Mouse (Mus musculus): ENCODE results near the gene Gpr84. TPM values are rescaled to one million over a fixed set of nuclear protein-coding genes. Genes with fewer than 3 reads are reported as not detected.

Gpr84 gene
- polyA plus RNA-seq, 1 experiment from 2014 or later, result 0.24 TPM

GRCm38 (mm10) chr15:103314181-103314580 lies 3.8 kb upstream of the Gpr84 start:
- no peak for ATAC-seq
- 38% methylated on average over 22 of the region's 22 CpGs for WGBS
- Histone ChIP-seq H3K9ac (replicated peaks; ENCODE audit: low read depth, low read length) (peak overlapping the region; percentile 35; the same call in 1 of the 2 replicates), H3K36me3 (ENCODE audit: control insufficient read depth, insufficient read depth) (no peaks in the 10 kb centered on the region), H3K27ac (ENCODE audit: low read length) (no peak overlapping the region), H3K4me3 (replicated peaks; ENCODE audit: low read length) (no peak overlapping the region), H3K27me3 (replicated peaks; ENCODE audit: control insufficient read depth, insufficient read depth, low read length) (no peaks in the 10 kb centered on the region), H3K4me2 (ENCODE audit: low read length) (peak overlapping the region; percentile 45), H3K9me3 (ENCODE audit: control insufficient read depth, low read length) (no peaks in the 10 kb centered on the region), H3K4me1 (replicated peaks; ENCODE audit: control insufficient read depth, insufficient read depth, low read length) (peaks cover 17% of the 10 kb centered on the region)

- peak overlapping the region; percentile 35; the same call in 1 of the 2 replicates for H3K9ac ChIP-seq (replicated peaks; ENCODE audit: low read depth, low read length)
- H3K9me3 ChIP-seq (ENCODE audit: control insufficient read depth, low read length), result no peaks in the 10 kb centered on the region
- WGBS, result 24% methylated on average over 18 of the region's 18 CpGs
- H3K36me3 ChIP-seq (ENCODE audit: control insufficient read depth, insufficient read depth), result no peaks in the 10 kb centered on the region
- peak; percentile 12 for ATAC-seq
- no peaks in the 10 kb centered on the region for H3K27me3 ChIP-seq (replicated peaks; ENCODE audit: control insufficient read depth, insufficient read depth, low read length)
- H3K4me1 ChIP-seq (replicated peaks; ENCODE audit: control insufficient read depth, insufficient read depth, low read length), result peaks cover 20% of the 10 kb centered on the region
- H3K27ac ChIP-seq (ENCODE audit: low read length), result no peak overlapping the region
- no peak overlapping the region for H3K4me2 ChIP-seq (ENCODE audit: low read length)
- no peak overlapping the region for H3K4me3 ChIP-seq (replicated peaks; ENCODE audit: low read length)
Measured at GRCm38 (mm10) chr15:103313495-103314095, 3.2 kb upstream of the Gpr84 start.

GRCm38 (mm10) chr15:103308876-103309580 lies 1.4 kb downstream of the Gpr84 start:
- Histone ChIP-seq H3K36me3 (ENCODE audit: control insufficient read depth, insufficient read depth) (no peaks in the 10 kb centered on the region), H3K9me3 (ENCODE audit: control insufficient read depth, low read length) (no peaks in the 10 kb centered on the region), H3K4me2 (ENCODE audit: low read length) (no peak overlapping the region), H3K9ac (replicated peaks; ENCODE audit: low read depth, low read length) (no peak overlapping the region), H3K4me3 (replicated peaks; ENCODE audit: low read length) (no peak overlapping the region), H3K27ac (ENCODE audit: low read length) (no peak overlapping the region), H3K4me1 (replicated peaks; ENCODE audit: control insufficient read depth, insufficient read depth, low read length) (peaks cover 29% of the 10 kb centered on the region), H3K27me3 (replicated peaks; ENCODE audit: control insufficient read depth, insufficient read depth, low read length) (0 out of 2 replicates have a peak, but pooled peaks cover 3% of the 10 kb centered on the region)
- no peak for ATAC-seq
- 68% methylated on average over 26 of the region's 26 CpGs for WGBS

- 51% methylated on average over 28 of the region's 28 CpGs for WGBS
- Histone ChIP-seq H3K4me1 (replicated peaks; ENCODE audit: control insufficient read depth, insufficient read depth, low read length) (peaks cover 31% of the 10 kb centered on the region), H3K4me2 (ENCODE audit: low read length) (no peak overlapping the region), H3K27ac (ENCODE audit: low read length) (no peak overlapping the region), H3K4me3 (replicated peaks; ENCODE audit: low read length) (no peak overlapping the region), H3K36me3 (ENCODE audit: control insufficient read depth, insufficient read depth) (no peaks in the 10 kb centered on the region), H3K27me3 (replicated peaks; ENCODE audit: control insufficient read depth, insufficient read depth, low read length) (0 out of 2 replicates have a peak, but pooled peaks cover 3% of the 10 kb centered on the region), H3K9me3 (ENCODE audit: control insufficient read depth, low read length) (no peaks in the 10 kb centered on the region), H3K9ac (replicated peaks; ENCODE audit: low read depth, low read length) (no peak overlapping the region)
- ATAC-seq, result no peak
Measured at GRCm38 (mm10) chr15:103308056-103308875, 2.1 kb downstream of the Gpr84 start.

- 0 out of 2 replicates have a peak overlapping the region, but pooled peaks have one; percentile 20 for H3K4me2 ChIP-seq (ENCODE audit: low read length)
- no peak for ATAC-seq
- H3K4me3 ChIP-seq (replicated peaks; ENCODE audit: low read length), result no peak overlapping the region
- H3K27me3 ChIP-seq (replicated peaks; ENCODE audit: control insufficient read depth, insufficient read depth, low read length), result 0 out of 2 replicates have a peak, but pooled peaks cover 3% of the 10 kb centered on the region
- H3K27ac ChIP-seq (ENCODE audit: low read length), result peak overlapping the region; percentile 72
- no peaks in the 10 kb centered on the region for H3K36me3 ChIP-seq (ENCODE audit: control insufficient read depth, insufficient read depth)
- H3K4me1 ChIP-seq (replicated peaks; ENCODE audit: control insufficient read depth, insufficient read depth, low read length), result peaks cover 34% of the 10 kb centered on the region
- 0% methylated on average over 7 of the region's 7 CpGs for WGBS
- H3K9me3 ChIP-seq (ENCODE audit: control insufficient read depth, low read length), result no peaks in the 10 kb centered on the region
- H3K9ac ChIP-seq (replicated peaks; ENCODE audit: low read depth, low read length), result 0 out of 2 replicates have a peak overlapping the region, but pooled peaks have one; percentile 23
Measured at GRCm38 (mm10) chr15:103307125-103307524, 3.3 kb downstream of the Gpr84 start.

GRCm38 (mm10) chr15:103305792-103306645 lies 4.4 kb downstream of the Gpr84 start:
- H3K9ac ChIP-seq (replicated peaks; ENCODE audit: low read depth, low read length), result peak overlapping the region; percentile 73
- 38% methylated on average over 8 of the region's 8 CpGs for WGBS
- H3K9me3 ChIP-seq (ENCODE audit: control insufficient read depth, low read length), result no peaks in the 10 kb centered on the region
- 0 out of 2 replicates have a peak, but pooled peaks cover 3% of the 10 kb centered on the region for H3K27me3 ChIP-seq (replicated peaks; ENCODE audit: control insufficient read depth, insufficient read depth, low read length)
- no peaks in the 10 kb centered on the region for H3K36me3 ChIP-seq (ENCODE audit: control insufficient read depth, insufficient read depth)
- ATAC-seq, result no peak
- H3K4me2 ChIP-seq (ENCODE audit: low read length), result peak overlapping the region; percentile 62
- peak overlapping the region; percentile 98 for H3K27ac ChIP-seq (ENCODE audit: low read length)
- H3K4me1 ChIP-seq (replicated peaks; ENCODE audit: control insufficient read depth, insufficient read depth, low read length), result peaks cover 44% of the 10 kb centered on the region
- peak overlapping the region; percentile 41 for H3K4me3 ChIP-seq (replicated peaks; ENCODE audit: low read length)

GRCm38 (mm10) chr15:103305070-103305678 lies 5.2 kb downstream of the Gpr84 start:
- under 1% methylated on average over 71 of the region's 71 CpGs for WGBS
- Histone ChIP-seq H3K4me2 (ENCODE audit: low read length) (peak overlapping the region; percentile 69), H3K27ac (ENCODE audit: low read length) (peak overlapping the region; percentile 98), H3K36me3 (ENCODE audit: control insufficient read depth, insufficient read depth) (no peaks in the 10 kb centered on the region), H3K27me3 (replicated peaks; ENCODE audit: control insufficient read depth, insufficient read depth, low read length) (0 out of 2 replicates have a peak, but pooled peaks cover 3% of the 10 kb centered on the region), H3K4me3 (replicated peaks; ENCODE audit: low read length) (peak overlapping the region; percentile 50), H3K4me1 (replicated peaks; ENCODE audit: control insufficient read depth, insufficient read depth, low read length) (peaks cover 53% of the 10 kb centered on the region), H3K9me3 (ENCODE audit: control insufficient read depth, low read length) (no peaks in the 10 kb centered on the region), H3K9ac (replicated peaks; ENCODE audit: low read depth, low read length) (peak overlapping the region; percentile 73)
- peak; percentile 95 for ATAC-seq

GRCm38 (mm10) chr15:103304616-103304969 lies 5.8 kb downstream of the Gpr84 start:
- no peak for ATAC-seq
- Histone ChIP-seq H3K9ac (replicated peaks; ENCODE audit: low read depth, low read length) (peak overlapping the region; percentile 72), H3K4me2 (ENCODE audit: low read length) (peak overlapping the region; percentile 69), H3K9me3 (ENCODE audit: control insufficient read depth, low read length) (no peaks in the 10 kb centered on the region), H3K27ac (ENCODE audit: low read length) (peak overlapping the region; percentile 94), H3K4me1 (replicated peaks; ENCODE audit: control insufficient read depth, insufficient read depth, low read length) (peaks cover 59% of the 10 kb centered on the region), H3K36me3 (ENCODE audit: control insufficient read depth, insufficient read depth) (no peaks in the 10 kb centered on the region), H3K27me3 (replicated peaks; ENCODE audit: control insufficient read depth, insufficient read depth, low read length) (0 out of 2 replicates have a peak, but pooled peaks cover 3% of the 10 kb centered on the region), H3K4me3 (replicated peaks; ENCODE audit: low read length) (peak overlapping the region; percentile 50)
- WGBS, result under 1% methylated on average over 9 of the region's 9 CpGs
